Mouse (Mus musculus): ENCODE data around the gene Ccdc106. TPM values are rescaled to one million over a fixed set of nuclear protein-coding genes. Genes with fewer than 3 reads are reported as not detected.
"Not testable (repeated sequence)": the region's sequence is repeated elsewhere in the genome, so short reads cannot be mapped to it uniquely, and the experiment has no call there.

Ccdc106 gene
- total RNA-seq, 2 experiments from 2014 or later: 66.1 to 73.5 TPM

DNA sequence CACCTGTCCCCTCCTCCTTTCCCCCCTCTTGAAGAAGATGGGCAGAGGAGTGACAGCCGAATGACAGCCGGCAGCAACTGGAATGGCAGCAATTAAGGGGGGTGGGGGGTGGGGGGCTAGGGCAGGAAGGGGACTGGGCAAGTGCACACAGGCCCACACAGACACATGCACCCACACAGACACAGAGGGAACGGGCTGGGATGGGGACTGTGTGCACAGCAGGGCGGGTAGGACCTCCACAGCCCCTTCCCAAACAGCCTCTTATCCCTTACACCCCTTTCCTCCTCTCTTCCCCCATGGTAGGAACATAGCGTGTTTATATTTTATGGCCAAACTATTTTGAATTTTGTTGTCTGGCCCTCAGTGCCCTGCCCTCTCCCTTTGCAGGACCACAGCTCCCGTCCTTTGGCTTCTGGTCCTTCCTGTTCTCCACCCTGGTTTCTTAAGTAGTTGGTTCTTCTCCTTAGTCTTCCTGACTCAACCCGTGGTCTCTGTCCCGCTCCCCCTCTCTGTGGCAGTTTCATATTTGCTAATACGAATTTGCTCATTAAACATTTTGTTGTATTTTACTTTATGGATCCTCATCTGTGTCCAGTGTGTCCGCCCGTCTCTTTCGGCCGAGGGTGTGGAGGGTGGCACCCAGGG, 59.1 kb downstream of the Ccdc106 start:
- DNase-seq (ENCODE audit: extremely low spot score in 1 of 2, low spot score in 1 of 2): not testable (repeated sequence)

DNA sequence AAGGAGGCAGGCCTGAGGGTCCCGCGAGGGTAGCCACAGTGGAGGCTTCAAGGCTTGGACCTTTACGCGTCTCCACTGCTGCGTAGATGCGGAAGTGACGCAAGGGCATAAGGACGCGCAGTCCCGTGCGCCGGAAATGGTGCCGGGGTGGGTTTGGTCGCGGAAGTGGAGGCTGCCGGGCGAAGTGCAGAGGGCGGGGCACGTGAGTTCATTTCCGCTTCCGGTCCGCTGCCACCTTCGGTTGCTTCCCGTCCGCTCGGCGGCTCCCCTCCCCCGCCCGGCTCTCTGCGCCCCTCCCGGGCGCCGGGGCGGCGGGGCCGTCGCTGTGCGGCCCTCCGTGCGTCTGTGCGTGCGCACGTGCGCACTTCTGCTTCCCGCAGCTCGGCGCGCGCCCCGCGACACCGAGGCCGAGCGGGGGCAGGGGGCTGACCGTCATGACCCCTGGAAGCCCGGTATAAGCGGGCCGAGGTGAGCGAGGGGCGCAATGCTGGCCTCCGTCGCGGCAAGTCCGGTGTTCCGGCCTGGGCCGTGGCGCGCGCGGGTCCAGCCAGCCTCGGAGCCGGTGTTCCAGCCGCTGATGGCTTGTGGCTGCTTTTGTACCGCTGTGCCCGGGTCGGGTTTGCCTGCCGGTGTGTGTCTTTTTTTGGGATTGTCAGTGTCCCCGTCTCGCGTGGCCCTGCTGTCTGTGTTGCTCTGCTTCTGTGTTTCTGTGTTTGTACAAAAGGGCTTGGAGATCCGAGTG, 59.8 kb downstream of the Ccdc106 start, which contains the start of gene Epn1:
Epn1 (plus strand) TSS at position 226 of the 742 bp plus-strand sequence.
- peak; percentile 94 to 96 for DNase-seq (ENCODE audit: extremely low spot score in 1 of 2, low spot score in 1 of 2)

DNA sequence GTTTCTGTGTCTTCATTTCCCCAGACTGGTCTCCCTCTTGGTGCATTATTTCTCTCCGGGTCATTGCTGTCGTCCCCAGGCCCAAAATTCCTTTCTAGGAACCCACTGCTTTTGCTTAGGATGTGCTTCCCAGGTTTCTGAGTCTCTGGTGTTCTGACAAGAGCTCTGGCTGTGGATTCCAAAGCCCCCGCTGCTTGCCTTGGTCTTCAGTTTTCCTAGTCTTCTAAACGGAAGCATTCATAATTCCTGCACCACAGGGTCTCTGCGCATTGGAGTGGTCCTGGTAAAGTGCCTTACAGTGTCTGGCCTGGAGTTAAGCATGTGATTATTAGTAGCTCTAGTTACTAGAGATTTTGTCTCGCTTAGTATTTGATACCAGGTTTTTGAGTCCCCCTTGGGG, 60.5 kb downstream of the Ccdc106 start:
- DNase-seq (ENCODE audit: extremely low spot score in 1 of 2, low spot score in 1 of 2): no peak

DNA sequence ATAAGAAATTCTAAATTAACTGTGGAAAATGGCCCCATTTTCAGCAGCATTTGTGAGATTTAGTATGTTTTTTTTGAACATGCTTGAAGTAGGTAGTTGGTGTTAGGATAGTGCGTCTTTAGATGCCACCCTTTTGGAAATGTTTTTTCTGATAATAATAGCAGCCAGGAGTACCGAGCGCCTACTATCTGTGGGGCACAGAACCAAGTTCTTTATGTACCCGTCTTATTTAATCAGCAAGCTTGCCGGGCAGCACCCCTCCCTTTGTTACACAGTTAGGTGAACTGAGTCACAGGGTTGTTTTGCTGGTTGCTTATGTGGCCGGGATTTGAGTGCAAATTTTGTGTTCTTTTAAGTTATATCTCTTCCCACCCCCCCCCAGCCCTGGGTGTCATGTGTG, 60.9 kb downstream of the Ccdc106 start:
- DNase-seq (ENCODE audit: extremely low spot score in 1 of 2, low spot score in 1 of 2): no peak

DNA sequence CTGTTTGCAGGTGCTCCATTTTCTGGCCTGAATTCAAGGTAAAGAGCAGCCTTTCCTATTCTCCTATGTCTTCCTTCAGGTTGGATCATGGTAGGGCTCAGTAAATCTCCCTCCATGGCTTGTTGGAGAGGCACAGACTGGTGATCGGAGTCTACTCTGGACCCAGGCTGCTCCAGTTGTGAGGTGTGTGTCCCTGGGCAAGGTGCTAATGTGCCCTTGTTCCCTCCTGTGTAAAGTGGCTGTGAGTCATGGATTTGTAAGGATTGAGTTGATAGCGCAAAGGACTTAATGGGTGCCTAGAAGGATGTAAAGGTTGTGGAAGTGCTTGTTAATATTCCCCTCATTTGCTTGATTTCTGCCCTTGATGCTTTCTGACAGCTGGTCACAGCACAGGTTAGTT, 61.6 kb downstream of the Ccdc106 start:
- DNase-seq (ENCODE audit: extremely low spot score in 1 of 2, low spot score in 1 of 2): no peak

DNA sequence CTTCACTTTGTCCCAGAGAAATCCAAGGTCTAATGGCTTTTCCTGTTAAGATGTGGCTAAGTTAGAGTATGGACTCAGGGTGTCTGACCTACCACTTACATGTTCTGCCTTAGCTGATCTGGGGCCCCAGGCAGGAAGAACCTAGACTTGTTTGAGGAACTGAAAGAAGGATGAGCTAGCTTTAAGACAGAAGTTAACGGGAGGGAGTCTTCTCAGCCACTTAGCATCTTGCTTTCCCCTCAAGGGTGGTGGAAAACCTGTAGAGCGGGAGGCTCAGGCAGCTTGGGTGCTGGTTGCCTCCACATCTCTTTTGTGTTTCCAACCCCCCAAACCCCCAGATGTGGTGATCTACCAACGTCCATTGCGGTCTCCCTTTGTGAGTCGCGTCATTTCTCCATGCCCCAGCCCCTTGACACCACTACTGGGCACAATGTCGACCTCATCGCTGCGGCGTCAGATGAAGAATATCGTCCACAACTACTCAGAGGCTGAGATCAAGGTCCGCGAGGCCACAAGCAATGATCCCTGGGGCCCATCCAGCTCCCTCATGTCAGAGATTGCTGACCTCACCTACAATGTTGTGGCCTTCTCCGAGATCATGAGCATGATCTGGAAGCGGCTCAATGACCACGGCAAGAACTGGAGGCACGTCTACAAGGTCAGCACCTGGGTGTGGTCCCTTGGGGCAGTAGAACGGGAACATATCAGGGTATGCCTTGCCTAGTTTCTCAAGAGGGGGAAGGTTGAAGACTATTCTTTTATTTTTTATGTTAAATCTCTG, 63.2 kb downstream of the Ccdc106 start:
- no peak for DNase-seq (ENCODE audit: extremely low spot score in 1 of 2, low spot score in 1 of 2)

DNA sequence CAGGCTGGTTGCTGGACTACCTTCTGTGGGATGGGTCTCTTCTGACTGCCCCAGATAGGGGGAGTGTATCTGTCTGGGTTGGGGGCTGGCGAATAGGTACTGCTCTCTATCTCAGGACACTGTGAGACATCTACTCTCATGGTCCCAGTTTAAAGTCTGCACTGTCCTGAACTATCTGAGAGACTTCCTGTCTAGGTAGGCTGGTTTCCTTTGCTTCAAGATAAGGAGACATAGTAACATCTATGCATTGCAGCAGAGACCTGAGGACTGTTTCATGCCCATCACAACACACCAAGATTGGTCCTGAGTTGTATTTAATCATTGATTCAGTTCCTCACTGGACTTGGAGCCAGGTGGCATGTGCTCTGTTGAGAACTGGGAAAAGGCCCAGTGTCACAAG, 65.2 kb downstream of the Ccdc106 start:
- no peak for DNase-seq (ENCODE audit: extremely low spot score in 1 of 2, low spot score in 1 of 2)

DNA sequence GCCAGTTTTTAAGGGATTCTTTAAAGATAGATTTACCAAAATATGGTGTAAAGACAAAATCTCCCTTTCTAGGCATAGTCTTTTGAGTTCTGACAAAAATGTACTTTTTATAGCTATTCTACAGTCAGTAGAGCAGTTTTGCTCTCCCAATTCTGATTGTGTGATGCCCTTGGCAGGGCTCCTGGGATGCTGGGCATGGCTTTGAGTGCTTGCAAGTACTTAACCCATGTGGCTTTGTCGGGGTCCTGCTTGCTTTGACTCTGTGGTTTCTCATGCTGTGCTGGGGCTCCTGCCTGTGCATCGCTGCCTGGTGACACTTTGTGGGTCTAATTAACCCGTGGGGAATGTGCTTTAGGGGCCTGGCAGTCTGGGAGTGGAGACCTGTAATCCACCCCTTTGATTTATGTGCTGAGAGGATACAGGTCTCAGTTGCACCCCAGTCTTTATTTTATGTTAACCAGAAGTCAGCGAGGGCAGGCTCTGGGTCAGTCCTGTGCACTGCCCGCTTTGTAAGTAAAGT, 66.6 kb downstream of the Ccdc106 start:
- DNase-seq (ENCODE audit: extremely low spot score in 1 of 2, low spot score in 1 of 2): no peak

DNA sequence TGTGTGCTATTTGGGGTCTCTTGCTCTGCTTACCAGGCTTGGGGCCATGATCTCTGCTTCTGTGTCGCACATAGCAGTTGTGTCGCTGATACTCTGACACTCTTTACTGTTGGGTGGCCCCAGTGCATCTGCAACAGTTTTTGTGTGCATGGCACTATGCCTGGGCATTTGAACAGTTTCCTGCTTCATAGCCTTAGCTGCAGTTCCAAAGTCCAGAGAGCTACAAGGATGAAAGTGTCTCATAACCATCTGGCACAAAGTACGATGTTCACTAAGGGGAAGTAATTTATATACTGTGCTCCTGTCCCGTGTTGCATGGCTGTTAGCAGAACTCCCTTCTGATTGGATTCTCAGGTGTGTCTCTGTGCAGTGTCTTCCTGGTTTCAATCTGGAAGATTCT, 67.5 kb downstream of the Ccdc106 start:
- DNase-seq (ENCODE audit: extremely low spot score in 1 of 2, low spot score in 1 of 2): no peak

DNA sequence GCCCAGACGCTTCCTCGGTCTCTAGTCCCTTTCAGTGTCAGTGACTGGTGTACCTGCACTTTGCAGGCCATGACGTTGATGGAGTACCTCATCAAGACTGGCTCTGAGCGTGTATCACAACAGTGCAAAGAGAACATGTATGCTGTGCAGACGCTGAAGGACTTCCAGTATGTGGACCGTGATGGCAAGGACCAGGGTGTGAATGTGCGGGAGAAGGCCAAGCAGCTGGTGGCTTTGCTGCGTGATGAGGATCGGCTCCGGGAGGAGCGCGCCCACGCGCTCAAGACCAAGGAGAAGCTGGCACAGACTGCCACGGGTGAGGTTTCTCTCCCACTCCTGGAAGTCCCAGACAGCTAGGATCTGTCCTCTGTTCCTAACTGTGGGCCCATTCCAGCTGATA, 69.5 kb downstream of the Ccdc106 start:
- DNase-seq (ENCODE audit: extremely low spot score in 1 of 2, low spot score in 1 of 2): no peak

DNA sequence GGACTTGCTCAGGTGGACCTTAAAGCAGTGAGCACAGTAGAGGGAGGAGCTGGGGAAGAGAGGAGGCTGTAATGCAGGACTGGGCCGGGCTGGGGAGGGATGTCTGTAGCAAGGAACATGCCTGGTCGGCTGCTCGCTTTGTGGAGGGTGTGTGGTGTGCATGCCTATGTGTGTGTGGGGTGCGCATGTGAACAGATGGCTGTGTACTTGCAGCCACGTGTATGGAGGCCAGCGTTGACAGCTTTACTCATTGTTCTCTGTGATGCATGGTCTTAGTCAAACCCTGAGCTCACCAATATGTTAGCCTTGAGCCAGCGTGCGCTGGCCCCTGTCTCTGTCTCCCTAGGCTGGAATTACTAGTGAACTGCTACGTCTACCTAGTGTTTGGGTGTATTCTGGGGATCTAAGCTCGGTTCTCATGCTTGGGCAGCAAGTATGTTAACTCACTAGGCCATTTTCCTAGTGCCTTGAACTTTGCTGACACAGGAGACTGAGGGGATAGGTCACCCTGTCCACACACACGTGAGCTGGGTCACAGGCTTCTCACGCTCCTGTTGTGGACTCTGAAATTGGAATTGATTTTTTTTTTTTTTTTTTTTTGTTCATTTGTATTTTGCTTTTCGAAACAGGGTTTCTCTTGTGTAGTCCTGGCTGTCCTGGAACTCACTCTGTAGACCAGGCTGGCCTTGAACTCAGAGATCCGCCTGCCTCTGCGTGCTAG, 70.8 kb downstream of the Ccdc106 start:
- no peak for DNase-seq (ENCODE audit: extremely low spot score in 1 of 2, low spot score in 1 of 2)

DNA sequence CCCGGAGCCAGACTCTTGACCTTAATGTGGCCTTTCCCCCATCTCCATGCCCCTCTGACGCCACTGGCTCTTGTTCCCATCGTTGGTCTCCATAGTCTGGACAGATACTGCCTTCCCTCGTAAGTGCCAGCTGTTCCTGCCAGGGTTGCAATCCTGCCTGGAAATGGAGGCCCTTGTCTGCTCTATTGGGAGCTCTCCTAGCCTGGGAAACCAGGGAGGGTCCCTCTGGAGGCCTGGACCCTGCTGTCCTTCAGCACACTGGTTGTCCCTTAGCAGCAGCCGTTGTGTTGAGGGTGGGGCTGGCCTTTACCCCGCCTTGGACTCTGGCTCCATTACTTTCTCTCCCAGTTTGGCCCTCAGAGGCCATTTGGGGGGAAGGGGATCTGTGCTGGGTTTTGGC, 72.0 kb downstream of the Ccdc106 start:
- no peak for DNase-seq (ENCODE audit: extremely low spot score in 1 of 2, low spot score in 1 of 2)

DNA sequence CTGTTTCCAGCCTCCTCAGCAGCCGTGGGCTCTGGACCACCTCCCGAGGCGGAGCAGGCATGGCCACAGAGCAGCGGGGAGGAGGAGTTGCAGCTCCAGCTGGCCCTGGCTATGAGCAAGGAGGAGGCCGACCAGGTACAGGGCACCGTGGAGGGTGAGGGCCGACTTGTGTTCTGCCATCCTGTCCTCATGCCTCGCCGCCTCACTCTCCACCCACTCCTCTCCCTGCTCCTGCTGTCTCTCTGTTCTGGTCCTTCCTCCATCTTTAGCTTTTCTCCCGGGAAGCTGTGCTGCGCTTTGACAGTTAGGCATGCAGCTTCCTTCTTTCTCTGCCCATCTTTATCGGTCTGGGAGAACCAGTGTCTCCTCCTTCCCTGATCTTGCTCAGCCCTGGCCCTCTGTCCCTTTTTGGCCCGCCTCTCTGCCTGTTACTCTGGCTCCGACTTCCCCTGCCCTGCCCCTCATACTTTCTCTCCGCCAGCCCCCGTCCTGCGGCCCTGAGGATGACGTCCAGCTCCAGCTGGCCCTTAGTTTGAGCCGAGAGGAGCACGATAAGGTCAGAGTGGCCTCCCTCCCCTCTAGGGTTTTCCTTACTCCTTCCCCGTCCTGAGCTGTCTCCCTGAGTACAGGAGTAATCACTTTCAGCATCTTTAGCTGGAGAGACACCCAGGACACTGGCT, 72.6 kb downstream of the Ccdc106 start:
- DNase-seq (ENCODE audit: extremely low spot score in 1 of 2, low spot score in 1 of 2): peak in 1 of 2 experiments; percentile 44

DNA sequence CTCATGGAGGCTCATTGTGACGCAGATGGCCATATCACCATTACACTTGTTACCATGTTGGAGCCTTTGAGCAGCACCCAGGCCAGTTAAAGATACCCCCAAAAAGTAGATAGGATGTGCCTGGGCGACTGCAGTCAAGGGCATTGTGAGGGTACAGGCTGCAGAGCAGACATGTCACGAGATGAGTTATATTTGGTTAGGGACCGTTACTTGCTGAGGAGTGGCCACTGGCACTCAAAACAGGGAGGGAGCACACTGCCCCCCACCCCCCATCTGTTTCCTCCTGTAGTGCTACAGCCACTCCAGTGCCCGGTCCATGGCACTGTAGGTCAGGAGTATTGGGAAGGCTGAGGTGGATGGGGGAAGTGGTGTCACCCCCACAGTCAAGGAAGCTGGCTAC, 78.4 kb downstream of the Ccdc106 start:
- no peak for DNase-seq (ENCODE audit: extremely low spot score in 1 of 2, low spot score in 1 of 2)

DNA sequence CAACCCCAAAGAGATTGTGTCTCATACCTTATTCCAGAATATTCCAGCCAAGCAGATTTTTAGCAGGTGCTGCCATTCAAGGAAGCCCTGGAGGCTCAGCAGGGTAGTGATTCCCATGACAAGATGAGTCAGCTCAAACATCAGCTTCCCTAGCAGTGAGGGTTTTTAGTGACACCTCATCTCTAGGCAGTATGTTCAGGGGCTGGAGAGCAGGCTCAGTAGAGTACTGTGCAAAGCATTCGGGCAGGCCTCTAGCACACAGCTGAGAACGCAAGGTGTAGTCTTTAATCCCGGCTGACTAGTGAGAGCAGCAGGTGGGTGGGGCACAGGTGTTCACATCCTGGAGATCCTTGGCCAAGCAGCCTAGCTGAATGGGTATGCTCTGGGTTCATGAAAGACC, 79.4 kb downstream of the Ccdc106 start:
- no peak for DNase-seq (ENCODE audit: extremely low spot score in 1 of 2, low spot score in 1 of 2)

DNA sequence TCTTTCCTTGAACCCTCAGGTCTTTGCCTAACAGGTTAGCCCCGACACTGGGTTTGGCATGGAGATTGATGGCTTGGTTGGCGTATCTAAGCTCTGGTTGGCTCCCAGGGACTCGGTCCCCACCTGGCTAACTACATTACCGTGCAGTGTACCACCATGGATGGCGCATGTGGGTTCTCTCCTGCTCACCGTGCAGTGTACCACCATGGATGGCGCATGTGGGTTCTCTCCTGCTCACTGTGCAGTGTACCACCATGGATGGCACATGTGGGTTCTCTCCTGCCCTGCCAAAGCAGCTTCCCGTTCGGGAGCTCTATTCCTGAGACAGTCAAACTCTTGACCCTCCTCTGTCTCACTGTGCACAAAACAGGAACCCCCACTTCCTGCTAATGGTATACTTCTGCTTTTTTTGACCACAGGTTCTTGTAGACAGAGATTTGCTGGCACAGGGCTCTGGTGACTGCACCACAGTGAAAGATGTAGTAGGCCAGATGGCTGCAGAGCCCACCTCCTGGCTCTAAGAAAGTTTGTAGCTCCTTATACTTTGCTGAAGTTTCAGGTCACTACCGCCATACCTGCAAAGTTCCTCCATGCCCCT, 80.8 kb downstream of the Ccdc106 start:
- DNase-seq (ENCODE audit: extremely low spot score in 1 of 2, low spot score in 1 of 2): no peak

DNA sequence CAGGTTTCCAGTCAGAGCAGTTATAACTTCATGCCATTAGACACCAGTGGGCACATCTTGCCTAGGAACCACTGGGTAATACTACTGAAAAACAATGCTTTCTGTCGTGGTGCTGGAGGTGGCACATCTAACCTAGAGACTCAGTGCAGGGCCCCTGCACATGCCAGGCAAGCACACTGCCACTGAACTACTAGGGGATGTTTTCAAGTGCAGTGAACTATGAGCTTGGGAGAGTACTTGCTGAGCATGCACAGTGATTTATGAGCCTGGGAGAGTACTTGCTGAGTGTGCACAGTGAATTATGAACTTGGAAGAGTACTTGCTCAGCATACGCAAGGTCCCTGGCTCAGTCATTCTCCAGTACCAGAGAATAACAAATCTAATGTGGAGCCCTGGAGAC, 82.2 kb downstream of the Ccdc106 start:
- DNase-seq (ENCODE audit: extremely low spot score in 1 of 2, low spot score in 1 of 2): no peak

DNA sequence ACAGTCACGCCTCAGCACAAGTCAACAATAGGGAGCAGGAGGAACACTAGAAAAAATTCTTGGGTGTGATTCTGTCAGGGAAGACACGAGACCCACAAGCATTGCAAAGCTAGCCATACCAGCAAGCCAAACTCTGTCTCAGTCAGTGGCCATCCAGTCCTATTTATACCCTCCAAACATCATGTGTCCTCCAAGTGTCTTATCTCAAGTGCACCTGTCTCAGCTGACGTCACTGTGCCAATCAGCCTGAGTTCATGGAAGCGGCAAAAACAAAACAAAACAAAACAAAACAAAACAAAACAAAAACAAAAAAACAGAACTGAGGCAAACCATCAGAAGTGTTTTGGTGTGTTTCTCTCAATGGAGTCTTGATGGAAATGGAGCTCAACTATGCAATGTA, 87.9 kb downstream of the Ccdc106 start:
- no peak for DNase-seq (ENCODE audit: extremely low spot score in 1 of 2, low spot score in 1 of 2)

DNA sequence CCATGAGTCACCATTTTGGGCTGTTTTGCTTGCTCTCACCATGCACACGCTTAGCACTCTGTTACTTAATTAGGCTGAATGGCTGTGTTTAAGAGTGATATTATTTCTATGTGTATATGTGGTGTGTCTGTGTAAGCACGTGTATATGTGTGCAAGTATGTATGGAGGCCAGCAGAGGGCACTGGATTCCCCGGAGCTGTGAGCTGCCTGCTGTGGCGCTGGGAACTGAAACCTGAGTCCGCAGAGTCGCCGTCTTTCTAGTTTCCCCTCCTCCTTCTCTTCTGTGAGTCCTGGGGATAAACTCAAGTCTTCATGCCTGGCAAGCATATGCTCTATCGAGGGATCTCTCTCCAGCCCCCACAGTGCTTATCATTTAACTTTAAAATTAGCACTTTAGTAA, 88.9 kb downstream of the Ccdc106 start:
- DNase-seq (ENCODE audit: extremely low spot score in 1 of 2, low spot score in 1 of 2): no peak

All from layer of hippocampus, postnatal 25 days (tissue).